10 mouse cellular contexts compared by ENCODE assay signal in the genomic region with DNA sequence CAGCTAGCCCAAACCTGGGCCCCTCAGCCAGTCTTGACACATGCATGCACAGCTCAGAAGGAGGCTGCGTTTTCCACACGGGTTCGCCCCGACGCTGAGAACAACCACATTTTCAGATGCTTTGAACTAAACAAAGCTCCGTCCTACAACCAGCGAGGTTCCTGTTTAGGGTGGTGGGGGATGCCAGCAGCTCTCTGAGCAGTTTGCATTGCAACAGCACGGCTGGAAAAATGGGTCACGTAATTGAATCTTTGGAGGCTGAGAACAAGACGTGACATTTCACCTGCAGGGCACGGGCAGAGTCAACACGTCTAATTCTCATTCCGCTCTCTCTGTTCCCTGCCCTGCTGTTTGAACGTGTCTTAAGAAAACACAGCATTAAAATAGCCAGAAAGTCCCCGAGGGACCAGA.
A peak's percentile ranks its signal among the peaks of the same experiment; 100 is the strongest.
DNase-seq lines count a peak whose midpoint lies in the region; ATAC-seq lines count a peak whose summit lies in the region.
"Had no signal": no experiment of that assay in that cellular context is flagged by ENCODE, and none has a peak within 500 bp of the region (broad histone marks: within the 10 kb centered on the region; RNA-seq: fewer than 3 reads in every experiment).

No protein-coding gene starts in this region.

- H3K4me2 ChIP-seq in heart, embryonic 15.5 days = 0 out of 2 replicates have a peak overlapping the region, but pooled peaks have one; percentile 3
- H3K4me2 ChIP-seq in heart, embryonic 11.5 days = no peak overlapping the region
- peak overlapping the region; percentile 41 for H3K4me2 ChIP-seq in embryonic facial prominence, embryonic 13.5 days

- peaks cover 5% of the 10 kb centered on the region; the same call in 1 of the 2 replicates for H3K4me1 ChIP-seq in heart, embryonic 15.5 days (replicated peaks)
- peaks cover 4% of the 10 kb centered on the region; the same call in 1 of the 2 replicates for H3K4me1 ChIP-seq in heart, embryonic 11.5 days (ENCODE audit: control insufficient read depth, insufficient read depth, low read length)
- H3K4me1 ChIP-seq in embryonic facial prominence, embryonic 13.5 days = peaks cover 16% of the 10 kb centered on the region

- H3K9me3 ChIP-seq in heart, embryonic 15.5 days (replicated peaks) = no peaks in the 10 kb centered on the region
- H3K9me3 ChIP-seq in heart, embryonic 11.5 days (replicated peaks; ENCODE audit: control insufficient read depth, low read length) = no peaks in the 10 kb centered on the region
- no peaks in the 10 kb centered on the region for H3K9me3 ChIP-seq in embryonic facial prominence, embryonic 13.5 days

- 39% methylated on average over 15 of the region's 15 CpGs for WGBS in heart, embryonic 15.5 days
- WGBS in heart, embryonic 11.5 days (ENCODE audit: insufficient replicate concordance) = 47% methylated on average over 15 of the region's 15 CpGs
- WGBS in embryonic facial prominence, embryonic 13.5 days = 6% methylated on average over 15 of the region's 15 CpGs

- peak; percentile 13 for DNase-seq in T-cell, adult 2 months (ENCODE audit: low spot score)
- DNase-seq in left cerebral cortex, postnatal 10 days (ENCODE audit: extremely low spot score in 1 of 2, low spot score in 2 of 2) = no peak
- no peak for DNase-seq in left cerebral cortex, postnatal 14 days (ENCODE audit: low spot score in 2 of 2)
- no peak for DNase-seq in frontal cortex, postnatal 25 days (ENCODE audit: low spot score in 2 of 2)
- DNase-seq: heart, postnatal 36 days had no signal

- no peak for ATAC-seq in heart, embryonic 15.5 days (replicated peaks; ENCODE audit: insufficient number of reproducible peaks, insufficient read depth, low FRiP score, low read depth)
- no peak for ATAC-seq in heart, embryonic 11.5 days (replicated peaks; ENCODE audit: insufficient number of reproducible peaks, low FRiP score, low TSS enrichment)
- ATAC-seq in embryonic facial prominence, embryonic 13.5 days (ENCODE audit: insufficient number of reproducible peaks, insufficient read depth, low FRiP score, low TSS enrichment, low read depth) = no peak
- peak; percentile 64 for ATAC-seq in megakaryocyte progenitor cell, adult 5-6 weeks (replicated peaks; ENCODE audit: poor library complexity)

- 0 out of 2 replicates have a peak overlapping the region, but pooled peaks have one; percentile 15 for H3K27ac ChIP-seq in heart, embryonic 15.5 days
- H3K27ac ChIP-seq in heart, embryonic 11.5 days (ENCODE audit: low read depth, low read length) = no peak overlapping the region
- H3K27ac ChIP-seq in embryonic facial prominence, embryonic 13.5 days = no peak overlapping the region

- no peaks in the 10 kb centered on the region for H3K36me3 ChIP-seq in heart, embryonic 15.5 days
- H3K36me3 ChIP-seq in heart, embryonic 11.5 days (ENCODE audit: control insufficient read depth, insufficient read depth, low read length) = no peaks in the 10 kb centered on the region
- no peaks in the 10 kb centered on the region for H3K36me3 ChIP-seq in embryonic facial prominence, embryonic 13.5 days
- H3K36me3 ChIP-seq: G1E had no signal

- intact Hi-C loops in left cerebral cortex, postnatal 10 days (cut with DNase I) = no loop called here
- intact Hi-C loops in left cerebral cortex, postnatal 14 days (cut with DNase I) = no loop called here

- 0 out of 2 replicates have a peak, but pooled peaks cover 3% of the 10 kb centered on the region for H3K27me3 ChIP-seq in heart, embryonic 15.5 days
- H3K27me3 ChIP-seq in heart, embryonic 11.5 days (ENCODE audit: control insufficient read depth, insufficient read depth, low read length) = no peaks in the 10 kb centered on the region
- peaks cover 4% of the 10 kb centered on the region; the same call in 1 of the 2 replicates for H3K27me3 ChIP-seq in embryonic facial prominence, embryonic 13.5 days

- H3K4me3 ChIP-seq in heart, embryonic 15.5 days = no peak overlapping the region
- no peak overlapping the region for H3K4me3 ChIP-seq in heart, embryonic 11.5 days (ENCODE audit: low read depth, low read length)
- H3K4me3 ChIP-seq in embryonic facial prominence, embryonic 13.5 days = no peak overlapping the region

- no peak overlapping the region for H3K9ac ChIP-seq in heart, embryonic 15.5 days
- H3K9ac ChIP-seq in heart, embryonic 11.5 days (ENCODE audit: low read depth, low read length) = no peak overlapping the region
- 0 out of 2 replicates have a peak overlapping the region, but pooled peaks have one; percentile 27 for H3K9ac ChIP-seq in embryonic facial prominence, embryonic 13.5 days
